Mouse (Mus musculus): ENCODE measurements around the gene Prkn.
"Not testable (repeated sequence)": the region's sequence is repeated elsewhere in the genome, so short reads cannot be mapped to it uniquely, and the experiment has no call there.

Prkn gene

GRCm38 (mm10) chr17:11947436-11947835, 1107.3 kb downstream of the Prkn start:
- no peak for DNase-seq

GRCm38 (mm10) chr17:11949551-11950197, 1109.5 kb downstream of the Prkn start:
- no peak for DNase-seq

- DNase-seq, result no peak
Observed at GRCm38 (mm10) chr17:11950198-11950594, 1110.0 kb downstream of the Prkn start.

GRCm38 (mm10) chr17:11955317-11955716, 1115.1 kb downstream of the Prkn start:
- no peak for DNase-seq

- no peak for DNase-seq
Observed at GRCm38 (mm10) chr17:11960492-11960891, 1120.3 kb downstream of the Prkn start.

GRCm38 (mm10) chr17:11962808-11963207, 1122.6 kb downstream of the Prkn start:
- no peak for DNase-seq

GRCm38 (mm10) chr17:11970160-11970559, 1130.0 kb downstream of the Prkn start:
- DNase-seq, result no peak

- no peak for DNase-seq
Observed at GRCm38 (mm10) chr17:11972550-11972949, 1132.4 kb downstream of the Prkn start.

- no peak for DNase-seq
Observed at GRCm38 (mm10) chr17:11972969-11973787, 1133.0 kb downstream of the Prkn start.

- peak; percentile 3 for DNase-seq
Observed at GRCm38 (mm10) chr17:11975062-11975607, 1135.0 kb downstream of the Prkn start.

- no peak for DNase-seq
Observed at GRCm38 (mm10) chr17:11978260-11978821, 1138.2 kb downstream of the Prkn start.

- no peak for DNase-seq
Observed at GRCm38 (mm10) chr17:11981666-11982065, 1141.5 kb downstream of the Prkn start.

GRCm38 (mm10) chr17:11988110-11988837, 1148.1 kb downstream of the Prkn start:
- DNase-seq, result no peak

GRCm38 (mm10) chr17:11989296-11989695, 1149.1 kb downstream of the Prkn start:
- no peak for DNase-seq

- DNase-seq, result no peak
Observed at GRCm38 (mm10) chr17:11990386-11991087, 1150.4 kb downstream of the Prkn start.

- peak; percentile 18 for DNase-seq
Observed at GRCm38 (mm10) chr17:11993249-11993648, 1153.1 kb downstream of the Prkn start.

- DNase-seq, result no peak
Observed at GRCm38 (mm10) chr17:11994252-11994651, 1154.1 kb downstream of the Prkn start.

GRCm38 (mm10) chr17:11994754-11995153, 1154.6 kb downstream of the Prkn start:
- not testable (repeated sequence) for DNase-seq

GRCm38 (mm10) chr17:11995522-11995921, 1155.3 kb downstream of the Prkn start:
- no peak for DNase-seq

- DNase-seq, result no peak
Observed at GRCm38 (mm10) chr17:11996311-11996710, 1156.1 kb downstream of the Prkn start.

GRCm38 (mm10) chr17:12000285-12000684, 1160.1 kb downstream of the Prkn start:
- no peak for DNase-seq

- no peak for DNase-seq
Observed at GRCm38 (mm10) chr17:12021326-12021725, 1181.1 kb downstream of the Prkn start.
